Mouse (Mus musculus): ENCODE results near the gene Cstb. TPM values are rescaled to one million over a fixed set of nuclear protein-coding genes. Genes with fewer than 3 reads are reported as not detected.

The Cstb gene
- polyA plus RNA-seq, 1 experiment: 261 TPM

DNA sequence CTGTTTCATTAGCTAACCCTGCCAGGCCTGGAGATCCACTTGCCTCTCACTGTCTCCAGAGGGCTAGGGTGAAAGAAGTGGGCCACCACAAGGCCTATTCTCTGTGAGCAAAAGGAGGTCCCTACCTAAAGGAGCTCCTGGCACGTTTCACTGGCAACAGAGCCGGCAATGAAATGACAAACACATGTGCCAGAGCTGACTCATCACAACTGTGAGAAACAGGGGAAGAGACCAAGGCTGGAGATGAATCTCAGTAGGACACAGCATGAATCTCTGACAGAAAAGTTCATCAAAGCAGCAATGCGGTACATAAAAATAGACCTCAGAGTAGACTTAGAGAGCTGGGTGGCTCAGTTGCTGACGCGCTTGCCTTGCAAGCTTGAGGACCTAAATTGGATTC is 7.6 kb upstream of the Cstb start:
- DNase-seq (ENCODE audit: low spot score): no peak

DNA sequence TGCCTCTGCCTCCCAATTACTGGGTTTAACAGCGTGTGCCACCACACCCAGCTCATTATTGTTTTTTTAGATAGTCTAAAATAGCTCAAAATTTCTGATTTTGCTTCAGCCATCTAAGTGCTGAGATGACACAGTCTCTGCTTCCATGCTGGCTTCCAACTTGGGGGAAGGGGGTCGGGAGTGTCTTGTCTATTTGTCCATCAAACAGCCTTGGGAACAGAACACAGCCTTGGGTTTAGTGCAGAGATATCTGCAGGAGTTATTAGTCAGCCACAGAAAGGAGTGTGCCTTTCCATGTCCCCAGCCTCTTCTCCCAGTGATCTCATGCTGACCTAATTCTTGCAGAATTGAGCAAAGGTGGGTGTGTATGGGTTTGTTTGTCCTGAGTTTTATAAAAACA is 6.7 kb upstream of the Cstb start:
- DNase-seq (ENCODE audit: low spot score): no peak

DNA sequence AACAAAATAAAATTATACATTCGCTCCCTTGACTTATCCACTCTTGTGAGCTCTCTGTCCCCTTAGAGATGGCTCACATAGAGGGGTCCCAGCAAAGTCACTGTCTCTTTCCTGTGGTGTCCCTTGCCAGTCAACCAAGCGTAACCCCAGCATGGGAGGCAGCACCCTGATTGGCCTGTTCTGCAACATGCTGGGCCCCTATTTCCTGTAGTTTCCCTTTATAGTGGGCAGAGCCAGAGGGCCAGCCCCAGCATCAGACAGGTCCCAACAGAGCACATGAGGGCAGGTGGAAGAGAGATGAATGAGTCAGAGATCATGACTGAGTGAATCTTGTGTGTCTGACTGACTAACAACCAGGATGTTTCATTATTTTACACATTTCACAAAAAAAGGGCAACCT is 4.5 kb upstream of the Cstb start:
- DNase-seq (ENCODE audit: low spot score): no peak

DNA sequence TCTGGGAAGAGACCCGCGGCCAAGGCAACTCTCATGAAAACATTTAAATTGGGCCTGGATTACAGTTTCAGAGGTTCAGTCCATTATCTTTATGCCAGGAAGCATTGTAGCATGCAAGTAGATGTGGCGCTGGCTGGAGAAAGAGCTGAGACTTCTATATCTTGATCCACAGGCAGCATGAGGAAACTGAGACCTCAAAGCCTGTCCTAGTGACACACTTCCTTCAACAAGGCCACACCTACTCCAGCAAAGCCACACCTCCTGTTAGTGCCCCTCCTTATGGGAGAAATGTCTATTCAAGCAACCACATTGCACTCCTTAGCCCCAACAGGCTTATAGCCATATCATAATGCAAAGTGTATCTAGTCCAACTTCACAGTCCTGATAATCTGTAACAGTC is 2.9 kb upstream of the Cstb start:
- DNase-seq (ENCODE audit: low spot score): no peak

DNA sequence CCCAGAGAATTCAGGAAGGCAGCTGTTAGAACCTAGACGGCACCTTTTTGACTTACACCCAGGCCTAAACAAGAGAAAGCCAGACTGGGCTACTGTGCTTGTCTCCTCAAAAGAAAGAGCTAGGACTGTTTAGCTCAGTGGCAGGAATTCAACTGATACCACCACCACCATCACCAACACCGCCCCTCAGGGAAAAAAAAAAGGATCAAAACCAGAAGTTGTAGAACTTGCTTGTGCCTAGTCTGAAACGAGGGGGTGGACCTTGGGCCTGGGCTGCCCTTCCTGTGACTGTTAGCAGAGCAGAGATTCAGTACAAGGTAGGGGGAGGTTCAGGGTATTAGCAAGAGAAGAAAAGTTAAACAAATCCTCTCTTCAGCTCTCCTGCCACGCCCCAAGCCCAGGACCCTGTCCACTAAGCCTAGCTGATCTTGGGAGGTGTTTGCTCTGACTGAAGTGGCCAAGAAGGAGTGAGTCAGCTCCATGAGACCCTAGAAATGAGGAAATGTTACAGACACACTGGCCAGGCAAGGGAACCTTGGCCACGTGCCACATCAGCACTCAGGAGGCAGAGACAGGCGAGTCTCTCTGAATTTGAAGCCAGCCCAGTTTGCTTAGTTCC is 757 bp downstream of the Cstb start:
- no peak for DNase-seq (ENCODE audit: low spot score)

DNA sequence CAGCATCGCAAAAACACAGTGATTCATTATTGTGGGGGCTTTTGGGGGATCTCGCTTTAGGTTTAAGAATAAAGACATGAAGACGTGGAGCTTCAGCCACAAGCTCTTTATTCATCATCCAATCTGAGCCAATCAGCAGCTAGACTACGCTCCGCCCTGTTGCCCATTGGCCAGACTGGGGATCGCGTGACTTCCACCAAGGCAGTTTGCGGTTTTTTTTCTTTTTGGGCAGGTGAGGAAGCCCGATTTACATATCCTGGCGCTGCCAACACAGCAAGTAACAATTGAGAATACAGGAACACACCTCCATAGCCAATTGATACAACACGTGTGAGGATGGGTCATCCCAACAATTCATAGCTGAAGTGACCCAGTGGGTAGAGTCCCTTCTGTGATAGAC is 2.6 kb downstream of the Cstb start:
- no peak for DNase-seq (ENCODE audit: low spot score)

DNA sequence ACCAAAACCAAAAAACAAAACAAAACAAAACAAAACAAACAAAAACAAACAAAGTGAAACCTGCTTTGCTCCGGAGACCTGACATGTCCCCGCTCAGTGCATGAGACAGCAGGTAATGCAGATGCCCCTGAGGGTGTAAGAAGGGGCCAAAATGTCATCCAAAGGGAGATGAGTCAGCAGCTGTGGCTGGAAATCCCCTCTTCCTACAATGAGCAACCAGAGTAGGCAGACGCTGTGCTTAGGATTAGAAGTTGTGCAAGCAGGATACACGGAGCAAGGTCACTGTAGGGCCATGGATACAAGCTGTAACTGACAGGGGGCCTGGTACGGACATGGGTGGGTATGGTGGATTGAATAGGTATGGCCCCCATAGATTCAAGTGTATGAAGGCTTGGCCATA is 3.7 kb downstream of the Cstb start:
- DNase-seq (ENCODE audit: low spot score): no peak

DNA sequence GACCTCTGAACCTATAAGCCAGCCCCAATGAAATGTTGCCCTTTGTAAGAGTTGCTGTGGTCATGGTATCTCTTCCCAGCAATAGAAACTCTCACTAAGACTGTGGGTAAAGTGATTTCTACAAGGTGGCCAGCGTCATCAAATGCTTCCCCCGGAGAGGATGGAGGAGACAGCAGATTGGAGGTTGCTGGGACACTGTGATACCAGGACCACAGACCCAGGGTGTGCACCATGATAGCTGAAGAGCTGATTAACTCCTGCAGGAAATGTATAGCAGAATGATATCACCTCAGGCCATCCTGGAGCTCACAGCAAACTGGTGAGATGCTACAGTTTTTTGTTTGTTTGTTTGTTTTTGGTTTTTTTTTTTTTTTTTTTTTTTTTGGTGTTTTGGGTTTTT is 4.3 kb downstream of the Cstb start:
- DNase-seq (ENCODE audit: low spot score): no peak

DNA sequence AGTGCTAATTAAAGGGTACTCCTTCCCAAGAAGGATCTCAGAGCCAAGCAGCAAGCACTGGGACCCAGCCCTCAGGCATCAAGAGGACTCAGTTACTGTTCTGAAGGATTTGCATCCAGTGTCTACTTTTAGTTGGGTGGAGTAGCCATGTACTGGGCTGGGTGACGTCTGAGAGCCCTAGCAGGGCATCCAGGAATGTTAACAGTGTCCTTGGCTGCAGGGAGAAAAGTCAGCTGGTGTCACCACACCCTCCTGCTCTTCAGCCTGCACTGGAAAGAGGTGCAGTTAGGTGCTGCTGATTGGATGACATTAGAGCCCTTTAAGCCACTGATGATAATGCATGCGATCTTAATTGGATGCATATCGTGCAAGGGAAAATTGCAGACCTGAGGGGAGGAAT is 7.4 kb downstream of the Cstb start:
- no peak for DNase-seq (ENCODE audit: low spot score)

DNA sequence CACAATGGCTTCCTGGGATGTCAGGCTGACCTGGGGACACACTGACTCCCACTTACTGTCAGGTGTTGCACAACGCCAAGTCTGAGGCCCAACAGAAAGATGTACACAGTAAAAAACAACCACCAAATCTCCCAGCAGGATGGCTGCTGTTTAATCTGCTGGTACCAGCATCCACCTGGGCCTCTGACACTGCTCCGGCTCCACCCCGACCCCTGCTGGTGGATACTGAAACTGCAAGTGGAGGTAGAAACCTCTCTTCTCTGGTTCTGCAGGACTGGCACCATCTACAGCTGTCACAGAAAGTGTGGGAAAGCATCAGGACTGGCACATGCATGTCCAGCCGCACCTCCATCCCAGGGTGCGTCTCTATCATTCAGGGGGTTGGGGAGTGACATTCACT is 12.6 kb downstream of the Cstb start:
- peak; percentile 69 for DNase-seq (ENCODE audit: low spot score)

DNA sequence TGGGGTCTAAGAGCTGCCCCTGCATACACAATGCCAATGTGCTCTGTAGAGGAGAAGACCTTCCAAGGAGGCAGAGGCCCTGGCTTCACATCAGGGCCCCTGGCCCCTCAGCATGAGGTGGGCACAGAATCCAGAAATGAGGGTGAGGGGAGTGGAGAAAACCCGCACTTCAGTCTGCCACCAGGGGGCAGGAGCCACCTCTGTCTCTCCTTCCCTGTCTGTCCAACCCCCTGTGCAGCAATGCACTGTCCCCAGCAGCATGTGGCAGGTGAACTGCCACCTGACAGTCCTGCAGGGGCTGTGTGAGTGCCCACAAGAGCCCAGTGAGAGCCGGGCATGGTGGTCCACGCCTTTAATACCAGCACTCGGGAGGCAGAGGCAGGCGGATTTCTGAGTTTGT is 14.1 kb downstream of the Cstb start:
- no peak for DNase-seq (ENCODE audit: low spot score)

DNA sequence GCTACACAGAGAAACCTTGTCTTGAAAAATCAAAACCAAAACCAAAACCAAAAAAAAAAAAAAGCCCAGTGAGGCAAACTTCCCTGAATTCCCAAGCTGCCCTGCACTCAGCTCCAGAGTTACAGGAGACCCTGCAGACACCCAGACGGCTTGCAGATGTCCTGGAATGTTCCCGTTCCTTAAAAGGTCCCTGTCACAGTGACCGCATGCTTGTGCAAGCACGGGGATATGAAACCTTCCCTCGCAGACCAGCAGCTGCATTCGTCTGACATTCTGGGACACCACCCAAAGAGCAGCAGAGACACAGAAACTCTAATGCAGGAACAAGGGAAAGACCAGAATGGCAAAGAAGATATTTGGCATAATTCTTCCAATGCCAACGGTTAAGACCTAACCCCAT is 14.5 kb downstream of the Cstb start:
- DNase-seq (ENCODE audit: low spot score): no peak

DNA sequence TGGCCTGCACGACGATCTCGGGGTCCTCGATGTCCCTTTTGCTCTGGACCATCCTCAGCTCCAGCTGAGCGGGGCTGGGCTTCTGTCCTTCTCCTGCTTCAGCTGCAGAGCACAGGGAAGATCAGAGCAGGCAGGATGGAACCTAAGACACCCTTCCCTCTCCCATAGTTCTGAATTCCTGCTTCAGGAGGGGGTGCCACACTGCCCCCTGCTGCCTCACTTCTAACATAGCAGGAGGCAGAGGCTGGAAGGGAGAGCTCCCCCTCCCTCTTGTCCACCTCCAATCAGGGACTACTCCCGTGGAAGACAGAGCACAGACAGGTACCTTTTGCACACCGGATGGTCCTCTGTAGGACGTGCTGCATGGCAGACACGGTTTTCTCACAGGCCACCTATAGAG is 15.3 kb downstream of the Cstb start:
- DNase-seq (ENCODE audit: low spot score): no peak

DNA sequence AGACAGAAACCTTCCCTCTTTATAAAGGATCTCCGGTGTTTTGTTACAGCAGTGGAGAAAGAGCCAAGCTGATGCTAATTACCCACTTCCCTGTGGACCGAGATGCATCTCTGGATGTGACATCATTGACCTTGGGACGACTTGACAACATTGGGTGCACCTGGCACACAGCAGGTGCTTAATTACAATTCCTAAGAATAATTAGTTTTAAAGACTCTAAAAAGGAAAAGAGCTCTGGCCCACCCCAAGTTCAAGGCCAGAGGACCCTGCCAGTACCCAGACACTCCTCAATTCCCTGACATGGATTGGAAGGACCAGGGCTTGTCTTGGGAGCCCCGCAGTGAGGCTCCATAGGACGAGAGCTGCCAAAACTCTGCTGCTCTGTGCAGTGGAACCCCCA is 16.1 kb downstream of the Cstb start:
- no peak for DNase-seq (ENCODE audit: low spot score)

DNA sequence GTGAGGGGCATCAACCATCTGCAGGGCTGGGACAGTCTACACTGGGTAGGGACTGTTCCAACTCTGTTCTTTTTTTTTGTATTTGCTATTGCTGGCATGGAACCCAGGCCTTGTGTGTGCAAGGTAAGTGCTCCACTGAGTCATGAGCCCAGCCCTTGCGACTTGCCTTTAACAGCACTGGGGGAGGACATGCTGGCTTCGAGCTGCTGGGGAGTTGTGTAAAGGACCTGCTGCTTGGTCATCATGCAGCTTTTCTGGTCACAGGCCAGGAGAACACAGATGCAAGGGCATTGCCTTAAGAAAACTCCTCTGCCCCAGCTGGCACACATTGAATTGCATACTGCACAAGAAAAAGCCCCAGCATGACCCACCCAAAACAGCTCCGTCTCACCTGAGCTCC is 16.8 kb downstream of the Cstb start:
- no peak for DNase-seq (ENCODE audit: low spot score)

DNA sequence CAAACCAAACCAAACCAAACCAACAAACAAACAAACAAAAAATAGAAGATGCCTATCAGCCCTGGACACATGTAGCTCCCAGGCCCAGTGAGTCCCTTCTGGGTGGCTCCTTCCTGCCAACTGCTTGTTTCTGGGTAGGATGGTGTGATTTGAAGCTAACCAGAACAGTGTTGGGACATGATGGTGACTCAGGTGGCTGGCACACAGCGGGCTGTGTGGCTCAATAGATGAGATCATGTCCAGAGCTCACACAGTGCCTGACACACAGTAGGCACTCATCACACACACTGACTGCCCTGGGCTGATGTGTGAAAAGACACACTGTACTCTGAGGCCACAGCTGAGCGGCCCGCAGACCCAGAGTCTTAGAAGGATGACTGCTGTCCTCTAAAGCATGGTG is 20.7 kb downstream of the Cstb start:
- DNase-seq (ENCODE audit: low spot score): no peak

DNA sequence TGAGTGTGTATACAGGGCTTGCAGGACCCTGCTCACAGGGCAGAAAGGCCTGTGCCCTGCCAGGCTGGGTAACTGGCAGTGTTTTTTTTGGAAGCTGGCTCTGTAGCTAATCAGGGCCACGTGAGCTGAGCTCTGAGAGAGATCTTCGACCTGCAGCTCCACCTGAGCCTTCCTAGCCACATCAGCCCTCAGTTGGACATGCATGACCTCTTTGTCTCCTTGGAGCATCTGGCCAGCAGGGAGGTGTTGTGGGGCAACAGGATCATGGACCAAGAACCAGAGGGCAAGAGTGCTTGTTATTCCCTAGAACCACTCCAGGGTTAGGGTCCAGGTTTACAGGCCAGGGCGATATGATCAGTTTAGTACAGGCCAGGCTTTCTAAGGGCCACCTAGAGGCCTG is 21.9 kb downstream of the Cstb start:
- no peak for DNase-seq (ENCODE audit: low spot score)

DNA sequence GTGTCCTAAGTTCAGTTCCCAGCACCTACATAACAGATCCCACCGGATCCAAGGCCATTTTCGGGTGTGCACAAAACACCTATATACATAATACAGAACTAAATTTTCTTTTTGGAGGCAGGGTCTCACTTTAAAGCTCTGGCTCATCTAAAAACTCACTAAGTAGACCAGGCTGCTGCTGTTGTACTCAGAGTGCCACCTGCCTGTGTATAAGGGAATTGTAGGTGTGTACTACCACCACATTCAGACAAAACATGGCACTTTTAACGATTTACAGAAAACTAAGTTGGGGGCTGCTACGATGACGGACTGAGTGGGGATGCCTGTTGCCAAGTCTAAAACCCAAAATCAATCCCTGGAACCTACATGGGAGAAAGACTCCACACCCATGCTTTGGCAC is 25.3 kb downstream of the Cstb start:
- DNase-seq (ENCODE audit: low spot score): no peak

DNA sequence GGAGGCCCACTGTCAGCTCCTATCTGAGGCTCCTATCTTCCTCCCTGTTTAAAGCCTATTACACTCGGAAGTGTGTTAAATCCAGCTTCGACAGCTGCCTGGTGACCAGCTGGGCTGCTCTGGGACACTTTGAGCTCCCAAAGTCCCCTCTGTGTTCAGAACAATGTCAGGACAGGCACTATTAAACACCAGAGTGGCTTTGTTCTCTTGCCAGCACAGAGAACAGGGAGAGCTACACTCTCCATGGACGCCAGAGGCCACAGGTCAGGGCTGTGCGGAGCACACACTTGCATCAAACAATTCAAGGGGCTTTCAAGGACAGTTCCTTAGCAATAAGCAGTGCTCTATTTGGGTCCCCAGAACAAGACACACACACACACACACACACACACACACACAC is 27.2 kb downstream of the Cstb start:
- no peak for DNase-seq (ENCODE audit: low spot score)

DNA sequence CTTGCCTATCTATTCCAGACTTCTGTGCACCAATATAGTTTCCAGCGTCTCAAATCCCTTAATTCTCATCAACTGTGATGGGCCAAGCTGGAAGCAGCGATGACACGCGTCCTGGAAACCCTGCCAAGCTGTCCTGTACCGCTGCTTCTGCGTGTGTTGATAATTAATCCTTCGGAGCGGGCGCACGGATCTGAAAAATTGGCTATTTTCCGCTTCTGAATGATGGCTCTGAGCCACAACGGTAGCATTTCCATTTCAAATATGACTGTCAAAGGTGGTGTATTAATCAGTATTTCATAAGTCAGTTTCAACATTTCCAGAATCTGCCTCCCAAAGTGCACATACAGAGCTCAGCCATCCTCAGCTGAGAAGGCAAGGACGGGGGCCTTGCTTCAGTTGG is 31.2 kb downstream of the Cstb start:
- DNase-seq (ENCODE audit: low spot score): no peak

DNA sequence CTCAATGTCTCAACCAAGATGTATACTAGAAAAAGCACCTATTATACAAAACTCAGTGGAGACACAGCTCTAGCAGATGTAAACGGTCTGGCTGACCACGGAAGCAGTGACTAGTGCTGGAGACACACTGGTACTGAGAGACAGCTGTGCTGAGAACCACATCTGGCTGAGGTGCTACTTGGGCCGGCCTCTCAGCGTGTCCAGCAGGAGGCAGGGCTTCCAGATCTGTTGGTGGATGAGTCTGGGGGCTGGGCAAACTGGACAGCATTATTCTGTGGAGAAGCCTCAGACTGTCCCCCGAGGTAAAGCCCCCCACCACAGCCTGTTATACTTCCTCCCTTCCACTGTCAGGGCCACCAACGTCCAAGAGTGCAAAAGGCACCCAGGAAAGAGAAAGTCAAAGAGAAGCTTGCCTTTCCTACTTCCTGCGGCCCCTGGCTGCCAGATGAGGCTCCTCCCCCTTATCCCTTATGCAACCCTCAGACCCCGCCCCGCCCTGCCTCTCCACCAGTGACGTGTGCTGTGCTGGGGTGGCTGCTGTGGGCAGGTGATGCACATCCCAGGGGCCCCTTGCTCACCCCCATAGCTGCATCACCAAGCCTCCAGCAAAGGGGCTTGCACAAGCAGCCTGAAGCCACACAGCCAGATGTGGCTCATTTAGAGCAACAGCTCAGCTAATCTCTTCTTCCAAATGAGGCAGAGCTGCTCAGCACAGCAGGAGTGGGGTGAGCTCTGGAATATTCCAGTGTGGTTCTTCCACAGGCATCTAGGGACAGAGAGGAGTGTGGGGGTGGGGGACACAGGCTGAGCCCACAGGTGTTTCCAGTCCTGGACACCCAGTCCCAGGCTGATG is 32.3 kb downstream of the Cstb start:
- DNase-seq (ENCODE audit: low spot score): no peak

DNA sequence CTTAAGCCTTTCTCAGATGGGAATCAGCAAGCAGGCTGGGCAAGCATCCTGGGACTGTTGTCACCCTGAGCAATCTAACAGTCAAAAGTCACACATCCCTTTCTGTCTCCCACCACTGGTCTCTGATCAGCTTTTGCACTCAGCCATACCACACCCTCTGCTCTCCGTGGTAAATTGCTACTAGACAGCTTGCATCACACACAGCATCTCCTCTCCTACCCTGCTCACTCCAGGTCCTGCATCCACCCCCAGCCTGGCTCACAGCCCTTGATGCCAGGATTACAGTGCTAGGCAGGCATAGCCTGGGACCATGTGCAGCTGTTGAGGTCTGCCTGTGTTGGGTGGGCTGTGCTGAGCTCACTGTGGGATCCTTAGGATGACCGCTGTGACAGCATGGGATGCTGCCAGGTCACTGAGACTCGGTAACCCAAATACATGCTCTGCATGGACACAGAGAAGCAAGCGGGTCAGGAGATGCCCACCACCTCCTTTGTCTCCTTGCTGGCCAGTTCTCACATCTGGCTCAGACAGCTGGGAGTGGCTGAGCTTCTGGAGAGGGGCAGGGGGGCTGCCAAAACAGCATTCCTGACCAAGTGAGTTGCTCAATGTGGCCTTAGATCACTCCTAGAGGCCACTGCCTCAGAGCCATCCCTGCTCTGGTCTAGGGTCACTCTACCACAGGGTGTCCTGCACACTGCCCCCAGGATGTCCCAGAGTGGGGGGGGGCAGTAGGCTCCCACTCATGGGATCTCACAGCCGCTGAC is 33.1 kb downstream of the Cstb start:
- no peak for DNase-seq (ENCODE audit: low spot score)

DNA sequence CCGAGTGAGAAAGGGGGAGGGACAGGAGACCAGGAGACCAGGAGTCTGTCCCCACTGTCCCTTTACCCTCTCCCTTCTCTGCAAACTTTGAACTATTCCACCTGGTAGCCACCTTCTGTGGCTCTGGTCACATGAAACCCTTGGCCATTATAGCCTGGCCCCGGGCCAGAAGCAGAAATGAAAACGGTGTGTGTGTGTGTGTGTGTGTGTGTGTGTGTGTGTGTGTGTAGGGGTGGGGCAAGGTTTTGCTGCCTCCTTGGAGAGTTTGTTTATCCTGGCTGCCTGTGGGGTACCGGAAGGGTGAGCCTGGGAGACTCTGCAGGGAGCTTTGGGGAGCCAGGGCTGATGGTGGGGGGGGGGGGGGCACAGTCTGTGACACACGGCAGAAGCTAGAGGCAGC is 35.0 kb downstream of the Cstb start:
- DNase-seq (ENCODE audit: low spot score): no peak
